Mouse (Mus musculus): ENCODE data around the gene H2-Oa. TPM values are rescaled to one million over a fixed set of nuclear protein-coding genes. Genes with fewer than 3 reads are reported as not detected.
"Not testable (repeated sequence)": the region's sequence is repeated elsewhere in the genome, so short reads cannot be mapped to it uniquely, and the experiment has no call there.

Gene H2-Oa
- polyA plus RNA-seq, 1 experiment from 2014 or later, result 1.4 TPM

DNA sequence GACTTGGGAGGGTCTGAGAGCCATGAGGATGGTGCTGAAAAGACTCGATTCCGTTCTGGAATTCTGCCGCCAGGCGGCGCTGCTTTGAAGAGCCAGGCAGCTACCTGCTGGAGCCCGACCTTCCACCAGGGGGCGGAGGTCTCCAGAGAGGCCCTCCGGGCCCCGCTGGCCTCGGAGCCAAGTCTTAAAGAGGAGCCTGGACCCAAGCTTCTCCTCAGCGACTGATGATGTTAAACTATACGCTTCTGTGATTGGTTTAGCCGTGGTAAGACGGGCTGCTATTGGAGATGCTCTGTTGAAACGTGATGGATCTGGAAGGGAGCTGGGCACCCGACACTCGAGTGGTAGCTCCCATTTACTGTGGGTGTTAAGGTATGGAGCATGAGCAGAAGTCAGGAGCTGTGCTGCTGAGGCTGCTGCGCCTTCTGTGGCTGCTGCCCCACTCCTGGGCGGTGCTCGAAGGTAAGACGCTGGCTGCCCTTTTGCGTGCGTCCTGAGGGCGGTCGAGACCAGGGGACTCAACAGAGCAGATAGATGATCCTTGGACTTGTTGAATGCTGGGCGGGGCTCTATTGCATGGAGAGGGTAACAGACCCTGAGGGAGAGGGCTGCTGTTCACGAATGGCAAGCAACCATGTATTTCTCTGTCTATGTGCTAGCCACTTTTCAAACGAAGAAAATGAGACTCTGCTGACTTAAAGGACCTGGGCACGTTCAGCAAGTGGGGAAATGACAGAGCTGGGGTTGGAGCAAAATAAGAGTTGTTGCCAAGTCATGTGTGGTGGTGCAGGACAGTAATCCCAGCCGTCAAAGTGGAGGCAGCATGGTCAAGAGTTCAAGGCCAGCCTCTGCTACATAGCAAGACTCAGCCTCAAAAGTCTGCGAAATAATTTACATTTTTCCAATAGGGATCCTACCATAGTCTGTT lies 43.4 kb downstream of the H2-Oa start:
- H3K27ac ChIP-seq, result peak overlapping the region; percentile 34

DNA sequence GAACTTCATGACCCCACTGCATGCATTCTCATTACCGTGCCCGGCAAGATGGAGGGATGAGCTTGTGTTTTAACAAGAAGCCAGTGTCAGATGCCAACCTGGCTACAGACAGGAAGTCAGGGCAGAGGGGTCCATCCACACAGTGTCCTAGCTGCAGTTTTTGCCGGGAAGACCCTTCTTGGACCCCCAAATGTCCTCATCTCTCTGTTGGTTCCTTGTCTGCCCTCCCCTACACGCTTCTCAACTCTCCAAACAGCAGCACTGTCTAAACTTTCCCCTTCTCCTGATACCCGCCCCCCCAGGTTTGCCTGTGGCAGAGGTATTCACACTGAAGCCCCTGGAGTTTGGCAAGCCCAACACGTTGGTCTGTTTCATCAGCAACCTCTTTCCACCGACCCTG lies 45.5 kb downstream of the H2-Oa start:
- H3K27ac ChIP-seq, result no peak overlapping the region
- H3K36me3 ChIP-seq (ENCODE audit: inconsistent target), result peaks cover 9% of the 10 kb centered on the region; the same call in 1 of the 2 replicates
- WGBS (ENCODE audit: missing documents), result 84% methylated on average over 7 of the region's 7 CpGs
- no peak overlapping the region for H3K4me3 ChIP-seq (ENCODE audit: inconsistent target)
- peaks cover 6% of the 10 kb centered on the region; the same call in 1 of the 2 replicates for H3K79me2 ChIP-seq (ENCODE audit: inconsistent target)

More for the DNA sequence above, 43.4 kb downstream of the H2-Oa start:
- WGBS (ENCODE audit: missing documents), result 4% methylated on average over 31 of the region's 31 CpGs
- Histone ChIP-seq H3K4me3 (ENCODE audit: inconsistent target) (peak overlapping the region; percentile 38), H3K79me2 (ENCODE audit: inconsistent target) (peaks cover 6% of the 10 kb centered on the region; the same call in 1 of the 2 replicates), H3K36me3 (ENCODE audit: inconsistent target) (peaks cover 9% of the 10 kb centered on the region; the same call in 1 of the 2 replicates)

DNA sequence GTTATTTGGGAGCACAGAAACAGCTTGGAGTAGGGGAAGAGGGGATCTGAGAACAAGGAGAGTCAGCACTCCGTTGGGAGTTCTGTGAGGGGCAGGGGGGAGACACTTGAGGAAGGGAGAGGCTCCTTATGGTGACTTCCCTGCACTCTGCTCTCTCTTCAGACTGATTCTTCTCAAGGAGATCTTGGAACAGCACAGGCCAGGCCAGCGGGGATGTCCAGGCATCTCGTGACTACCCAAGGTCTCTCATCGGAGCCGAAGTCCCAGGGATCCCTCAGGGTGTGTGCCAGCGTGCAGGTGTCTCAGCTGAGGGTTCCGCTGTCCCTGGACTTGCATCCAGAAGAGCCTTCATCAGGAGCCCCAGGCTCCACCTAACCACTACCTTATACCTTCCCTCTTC lies 46.5 kb downstream of the H2-Oa start:
- Histone ChIP-seq H3K27ac (no peak overlapping the region), H3K4me3 (ENCODE audit: inconsistent target) (no peak overlapping the region), H3K79me2 (ENCODE audit: inconsistent target) (peaks cover 6% of the 10 kb centered on the region; the same call in 1 of the 2 replicates), H3K36me3 (ENCODE audit: inconsistent target) (peaks cover 9% of the 10 kb centered on the region; the same call in 1 of the 2 replicates)
- WGBS (ENCODE audit: missing documents), result 100% methylated on average over 7 of the region's 7 CpGs

DNA sequence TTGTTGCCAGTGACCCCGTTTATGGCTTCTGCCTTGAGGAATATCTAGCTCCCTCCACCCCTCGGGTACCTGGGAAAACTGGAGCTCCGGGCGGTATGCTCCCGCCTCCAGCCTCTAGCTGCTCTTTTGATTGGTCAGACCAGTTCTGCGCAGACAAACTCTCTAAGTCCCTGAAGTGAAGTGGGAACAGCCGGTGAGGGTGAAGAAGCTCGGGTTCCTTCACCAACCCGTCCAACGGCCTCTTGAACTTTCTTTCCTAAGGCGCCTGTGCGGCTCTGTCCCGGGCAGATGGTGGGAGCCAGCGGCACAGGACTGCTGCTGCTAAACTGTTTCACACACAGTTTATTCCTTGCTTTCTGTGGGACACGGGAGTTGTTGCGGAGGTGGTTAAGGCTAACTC lies 47.3 kb downstream of the H2-Oa start:
- WGBS (ENCODE audit: missing documents), result 93% methylated on average over 16 of the region's 16 CpGs
- Histone ChIP-seq H3K27ac (no peak overlapping the region), H3K4me3 (ENCODE audit: inconsistent target) (no peak overlapping the region), H3K36me3 (ENCODE audit: inconsistent target) (peaks cover 9% of the 10 kb centered on the region; the same call in 1 of the 2 replicates), H3K79me2 (ENCODE audit: inconsistent target) (peaks cover 6% of the 10 kb centered on the region; the same call in 1 of the 2 replicates)

DNA sequence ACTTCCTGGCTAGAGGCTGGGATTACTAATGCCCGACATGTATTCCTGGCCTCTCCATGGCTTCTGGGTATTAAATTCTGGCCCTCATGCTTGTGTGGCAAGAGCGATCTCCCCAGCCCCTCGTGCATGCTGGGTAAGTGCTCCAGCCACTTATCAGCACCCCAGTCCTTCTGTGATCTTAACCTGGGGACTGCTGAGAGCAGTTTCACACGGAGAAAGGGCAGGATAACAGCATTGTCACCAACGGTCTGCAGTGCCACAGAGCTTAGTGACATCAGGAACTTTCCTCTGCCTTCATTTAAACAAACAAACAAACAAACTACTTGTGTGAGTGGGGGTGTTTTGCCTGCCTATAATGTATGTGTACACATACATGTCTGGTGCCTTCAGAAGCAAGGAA lies 48.1 kb downstream of the H2-Oa start:
- WGBS (ENCODE audit: missing documents), result 81% methylated on average over 5 of the region's 5 CpGs
- no peak overlapping the region for H3K27ac ChIP-seq
- H3K4me3 ChIP-seq (ENCODE audit: inconsistent target), result no peak overlapping the region
- H3K36me3 ChIP-seq (ENCODE audit: inconsistent target), result peaks cover 9% of the 10 kb centered on the region; the same call in 1 of the 2 replicates
- H3K79me2 ChIP-seq (ENCODE audit: inconsistent target), result peaks cover 6% of the 10 kb centered on the region; the same call in 1 of the 2 replicates

DNA sequence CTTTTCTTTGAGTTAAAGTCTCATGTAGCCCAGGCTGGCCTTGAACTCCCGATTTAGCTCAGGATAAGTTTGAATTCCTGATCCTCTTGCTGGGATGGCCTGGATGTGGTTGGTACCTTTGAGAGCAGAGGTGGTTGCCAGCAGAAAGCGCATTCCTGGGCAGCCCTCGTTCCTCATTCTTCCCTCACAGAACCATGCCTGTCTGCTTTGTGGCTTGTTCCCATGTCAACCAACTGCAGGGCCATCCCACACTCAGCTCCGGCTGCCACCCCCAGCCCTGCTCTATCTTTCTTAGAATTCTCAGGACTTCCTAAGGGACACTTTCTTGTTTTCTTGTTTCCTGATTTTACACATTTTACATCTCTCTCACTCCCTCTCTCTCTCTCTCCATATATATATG lies 49.3 kb downstream of the H2-Oa start:
- no peak overlapping the region for H3K4me3 ChIP-seq (ENCODE audit: inconsistent target)
- H3K27ac ChIP-seq, result no peak overlapping the region
- WGBS (ENCODE audit: missing documents), result 32% methylated on average over 4 of the region's 4 CpGs
- peaks cover under 1% of the 10 kb centered on the region; the same call in 1 of the 2 replicates for H3K79me2 ChIP-seq (ENCODE audit: inconsistent target)
- peaks cover 9% of the 10 kb centered on the region; the same call in 1 of the 2 replicates for H3K36me3 ChIP-seq (ENCODE audit: inconsistent target)

DNA sequence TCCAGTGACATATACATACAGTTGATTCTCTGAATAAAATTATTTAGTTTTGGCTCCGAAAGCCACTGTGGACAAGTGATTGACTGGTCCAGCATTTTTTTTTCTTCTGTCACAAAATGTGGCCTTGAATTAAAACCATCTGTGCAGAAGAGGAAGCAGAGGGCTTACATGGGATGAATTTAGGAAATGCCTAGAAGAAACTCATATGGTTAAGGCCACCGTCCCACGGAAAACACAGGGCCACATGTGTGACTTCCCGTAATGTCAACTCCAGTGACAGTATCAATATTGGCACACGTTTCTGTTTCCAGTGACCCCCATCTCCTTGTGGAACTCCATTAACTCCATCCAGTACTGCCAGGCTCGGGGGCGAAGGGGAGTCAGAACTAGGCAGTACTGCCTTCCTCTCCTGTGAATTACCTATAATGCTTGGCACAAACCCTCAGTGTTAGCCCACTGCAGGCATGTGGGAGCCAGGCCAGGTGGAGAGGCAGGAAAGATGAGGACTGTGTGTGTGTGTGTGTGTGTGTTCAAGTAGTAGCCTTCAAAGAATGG lies 50.4 kb downstream of the H2-Oa start:
- H3K4me3 ChIP-seq (ENCODE audit: inconsistent target), result no peak overlapping the region
- peak overlapping the region; percentile 79 for H3K27ac ChIP-seq
- no peaks in the 10 kb centered on the region for H3K79me2 ChIP-seq (ENCODE audit: inconsistent target)
- 4% methylated on average over 7 of the region's 7 CpGs for WGBS (ENCODE audit: missing documents)
- H3K36me3 ChIP-seq (ENCODE audit: inconsistent target), result peaks cover 9% of the 10 kb centered on the region; the same call in 1 of the 2 replicates

DNA sequence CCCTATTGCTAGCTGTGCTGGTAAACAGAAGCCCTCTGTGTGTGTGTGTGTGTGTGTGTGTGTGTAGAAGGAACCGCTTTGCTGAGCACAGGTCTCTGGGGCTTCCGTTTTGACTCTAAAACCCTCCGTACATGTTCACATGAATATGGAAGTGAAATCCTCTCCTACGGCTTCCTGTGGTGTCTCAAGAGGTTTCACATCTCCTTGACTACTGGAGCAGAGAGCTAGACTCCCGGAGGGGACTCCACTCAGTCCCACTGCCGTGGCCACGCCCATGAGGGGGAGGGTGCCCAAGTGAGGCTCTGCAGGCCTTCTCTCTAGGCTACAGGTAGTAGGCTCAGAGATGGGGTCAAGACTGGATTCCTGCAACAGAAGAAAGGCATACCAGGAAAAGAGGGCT lies 50.9 kb downstream of the H2-Oa start, which contains the start of gene H2-DMb2:
H2-DMb2 (plus strand) TSS at position 275 of the 400 bp plus-strand sequence.
- H3K27ac ChIP-seq, result peak within 1 kb of the TSS; percentile 79
- H3K4me3 ChIP-seq (ENCODE audit: inconsistent target), result no peak within 1 kb of the TSS
- 2% methylated on average over 6 of the region's 7 CpGs for WGBS (ENCODE audit: missing documents)
- no peaks in the 10 kb centered on the region for H3K79me2 ChIP-seq (ENCODE audit: inconsistent target)
- peaks cover 8% of the 10 kb centered on the region; the same call in 1 of the 2 replicates for H3K36me3 ChIP-seq (ENCODE audit: inconsistent target)

DNA sequence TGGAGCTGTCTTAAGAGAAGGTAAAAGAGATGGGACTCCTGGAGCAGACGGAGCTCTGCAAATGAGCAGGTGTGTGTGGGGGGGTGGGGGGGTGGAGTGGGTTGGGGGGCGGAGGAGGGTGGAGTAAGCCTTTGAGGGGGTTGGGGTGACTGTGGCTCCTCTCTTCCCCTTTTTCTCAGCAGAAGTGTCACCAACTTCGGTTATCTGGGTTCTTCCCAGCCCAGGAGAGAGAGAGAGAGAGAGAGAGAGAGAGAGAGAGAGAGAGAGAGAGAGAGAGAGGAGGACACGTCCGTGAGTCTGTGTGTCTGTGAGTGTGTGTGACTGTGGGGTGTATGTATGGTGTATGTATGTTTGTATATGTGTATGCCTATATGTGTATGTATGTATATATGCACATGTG lies 51.3 kb downstream of the H2-Oa start:
- H3K79me2 ChIP-seq (ENCODE audit: inconsistent target), result no peaks in the 10 kb centered on the region
- WGBS (ENCODE audit: missing documents), result 0% methylated on average over 3 of the region's 5 CpGs
- peaks cover 4% of the 10 kb centered on the region; the same call in 1 of the 2 replicates for H3K36me3 ChIP-seq (ENCODE audit: inconsistent target)
- H3K27ac ChIP-seq, result peak overlapping the region; percentile 79
- H3K4me3 ChIP-seq (ENCODE audit: inconsistent target), result no peak overlapping the region

DNA sequence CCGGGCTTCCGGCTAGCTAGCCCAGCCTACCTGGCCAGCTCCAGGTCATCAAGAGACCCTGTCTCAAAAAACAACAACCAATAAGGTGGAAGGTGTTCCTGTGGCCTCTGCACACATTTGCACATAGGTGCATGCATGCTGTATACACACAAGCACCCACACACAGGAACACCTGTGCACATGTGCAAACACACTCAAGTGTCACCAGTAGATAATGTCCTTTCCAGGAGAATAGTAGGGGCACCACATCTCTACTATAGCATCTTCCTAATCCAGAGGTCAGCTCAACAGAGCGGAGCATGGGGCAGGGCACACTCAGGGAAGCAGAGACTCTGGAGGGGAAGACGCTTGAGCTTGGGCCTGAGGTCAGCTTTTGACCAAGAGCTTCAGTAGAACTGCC lies 52.1 kb downstream of the H2-Oa start:
- H3K36me3 ChIP-seq (ENCODE audit: inconsistent target); H3K27ac ChIP-seq; H3K79me2 ChIP-seq (ENCODE audit: inconsistent target); H3K4me3 ChIP-seq (ENCODE audit: inconsistent target): not testable (repeated sequence)
- WGBS (ENCODE audit: missing documents), result 90% methylated on average over 3 of the region's 4 CpGs

Other genes with a start within 250 kb of the H2-Oa start
- 2.0 to 5.0 TPM (median 4.1 TPM) in 3 replicates for gene Cd320, start 249.2 kb upstream of the H2-Oa start, polyA plus RNA-seq (2018)
- not detected in 3 replicates for gene Gm7029, start 218.5 kb upstream of the H2-Oa start, polyA plus RNA-seq (2018)
- 1.3 to 6.1 TPM (median 2.3 TPM) in 3 replicates for gene Kifc1, start 201.7 kb upstream of the H2-Oa start, polyA plus RNA-seq (2018)
- gene Platr17, start 187.2 kb upstream of the H2-Oa start, polyA plus RNA-seq (2018), result 1.8 TPM in 1 of 3 replicates, not detected in the others
- 32.1 to 95.9 TPM (median 50.6 TPM) in 3 replicates for gene Daxx, start 182.9 kb upstream of the H2-Oa start, polyA plus RNA-seq (2018)
- gene Tapbp, start 176.4 kb upstream of the H2-Oa start, polyA plus RNA-seq (2018), result 235 to 575 TPM (median 237 TPM) in 3 replicates
- 18.2 to 24.0 TPM (median 21.3 TPM) in 3 replicates for gene Zbtb22, start 176.4 kb upstream of the H2-Oa start, polyA plus RNA-seq (2018)
- 36.9 to 101 TPM (median 53.4 TPM) in 3 replicates for gene Rgl2, start 162.8 kb upstream of the H2-Oa start, polyA plus RNA-seq (2018)
- 39.8 to 92.0 TPM (median 50.8 TPM) in 3 replicates for gene Pfdn6, start 152.0 kb upstream of the H2-Oa start, polyA plus RNA-seq (2018)
- gene Wdr46, start 151.7 kb upstream of the H2-Oa start, polyA plus RNA-seq (2018), result 10.9 to 27.3 TPM (median 11.8 TPM) in 3 replicates
- 4.0 to 11.7 TPM (median 6.8 TPM) in 3 replicates for gene B3galt4, start 140.9 kb upstream of the H2-Oa start, polyA plus RNA-seq (2018)
- 30.3 to 39.3 TPM (median 30.5 TPM) in 3 replicates for gene Vps52, start 136.5 kb upstream of the H2-Oa start, polyA plus RNA-seq (2018)
- 829 to 1,952 TPM (median 1,389 TPM) in 3 replicates for gene Rps18, start 136.3 kb upstream of the H2-Oa start, polyA plus RNA-seq (2018)
- gene H2-K1, start 92.0 kb upstream of the H2-Oa start, polyA plus RNA-seq (2018), result 2,418 to 4,239 TPM (median 2,994 TPM) in 3 replicates
- 12.0 to 17.2 TPM (median 17.1 TPM) in 3 replicates for gene Ring1, start 67.7 kb upstream of the H2-Oa start, polyA plus RNA-seq (2018)
- 28.2 to 38.3 TPM (median 35.6 TPM) in 3 replicates for gene H2-Ke6, start 64.3 kb upstream of the H2-Oa start, polyA plus RNA-seq (2018)
- gene Slc39a7, start 60.7 kb upstream of the H2-Oa start, polyA plus RNA-seq (2018), result 67.7 to 120 TPM (median 117 TPM) in 3 replicates
- 15.5 to 33.4 TPM (median 20.0 TPM) in 3 replicates for gene Rxrb, start 60.5 kb upstream of the H2-Oa start, polyA plus RNA-seq (2018)
- gene Col11a2, start 52.9 kb upstream of the H2-Oa start, polyA plus RNA-seq (2018), result 0.79 to 1.6 TPM (median 1.2 TPM) in 3 replicates
- gene H2-DMa, start 27.2 kb downstream of the H2-Oa start, polyA plus RNA-seq (2018), result 19.1 to 57.0 TPM (median 47.3 TPM) in 3 replicates
- gene Brd2, start 30.3 kb downstream of the H2-Oa start, polyA plus RNA-seq (2018), result 130 to 435 TPM (median 155 TPM) in 3 replicates
- gene H2-DMb2, start 51.0 kb downstream of the H2-Oa start, polyA plus RNA-seq (2018), result 1.2 to 2.2 TPM (median 1.8 TPM) in 3 replicates
- 26.4 to 54.6 TPM (median 34.2 TPM) in 3 replicates for gene H2-DMb1, start 60.7 kb downstream of the H2-Oa start, polyA plus RNA-seq (2018)
- gene Tap1, start 95.2 kb downstream of the H2-Oa start, polyA plus RNA-seq (2018), result 42.0 to 121 TPM (median 79.2 TPM) in 3 replicates
- 38.9 to 88.0 TPM (median 49.9 TPM) in 3 replicates for gene Psmb9, start 95.4 kb downstream of the H2-Oa start, polyA plus RNA-seq (2018)
- gene Psmb8, start 105.4 kb downstream of the H2-Oa start, polyA plus RNA-seq (2018), result 147 to 329 TPM (median 288 TPM) in 3 replicates
- 26.1 to 58.7 TPM (median 37.6 TPM) in 3 replicates for gene Tap2, start 111.2 kb downstream of the H2-Oa start, polyA plus RNA-seq (2018)
- gene H2-Ob, start 146.6 kb downstream of the H2-Oa start, polyA plus RNA-seq (2018), result 0.15 to 0.41 TPM (median 0.33 TPM) in 3 replicates
- gene H2-Ab1, start 165.3 kb downstream of the H2-Oa start, polyA plus RNA-seq (2018), result 88.0 to 180 TPM (median 145 TPM) in 3 replicates
- 116 to 315 TPM (median 141 TPM) in 3 replicates for gene H2-Aa, start 195.5 kb downstream of the H2-Oa start, polyA plus RNA-seq (2018)
- gene H2-Eb1, start 213.5 kb downstream of the H2-Oa start, polyA plus RNA-seq (2018), result 73.4 to 224 TPM (median 73.4 TPM) in 3 replicates
- 0.08 to 0.53 TPM (median 0.17 TPM) in 3 replicates for gene H2-Eb2, start 233.3 kb downstream of the H2-Oa start, polyA plus RNA-seq (2018)